Mouse (Mus musculus) induced T-regulatory cell, adult 2 months (primary cell): Measurements from ENCODE around the gene Prr12.
A peak's percentile ranks its signal among the peaks of the same experiment; 100 is the strongest.
"Not testable (repeated sequence)": the region's sequence is repeated elsewhere in the genome, so short reads cannot be mapped to it uniquely, and the experiment has no call there.

Experiments used
- DNase-seq: peaks from one replicate; pipeline ENCODE4 v3.0.0-alpha.2; 2012; ENCODE audit warnings: low read depth

The Prr12 gene

GRCm38 (mm10) chr7:45052862-45053116 lies at the start of gene Prr12:
Prr12 (minus strand) TSS chr7:45052881.
- no peak for DNase-seq

- no peak for DNase-seq
These were observed 49.8 kb upstream of the Prr12 start for GRCm38 (mm10) chr7:45102441-45102840.

- no peak for DNase-seq
These were observed 47.4 kb upstream of the Prr12 start for GRCm38 (mm10) chr7:45100046-45100445.

- peak; percentile 62 for DNase-seq
These were observed 46.0 kb upstream of the Prr12 start for GRCm38 (mm10) chr7:45098541-45099240.

GRCm38 (mm10) chr7:45097479-45097878 lies 44.8 kb upstream of the Prr12 start:
- no peak for DNase-seq

- DNase-seq = not testable (repeated sequence)
These were observed 43.3 kb upstream of the Prr12 start for GRCm38 (mm10) chr7:45095965-45096364.

GRCm38 (mm10) chr7:45095367-45095766 lies 42.7 kb upstream of the Prr12 start:
- no peak for DNase-seq

- DNase-seq = no peak
These were observed 41.4 kb upstream of the Prr12 start for GRCm38 (mm10) chr7:45094121-45094520.

- DNase-seq = peak; percentile 68
These were observed 40.8 kb upstream of the Prr12 start for GRCm38 (mm10) chr7:45093516-45093905.

GRCm38 (mm10) chr7:45092828-45093515 lies 40.3 kb upstream of the Prr12 start:
- peak; percentile 15 for DNase-seq

- no peak for DNase-seq
These were observed 39.4 kb upstream of the Prr12 start, which contains the start of gene Rcn3 for GRCm38 (mm10) chr7:45092048-45092447. Rcn3 (minus strand) TSS chr7:45092221.

- peak; percentile 30 for DNase-seq
These were observed 38.6 kb upstream of the Prr12 start for GRCm38 (mm10) chr7:45091001-45091990.

- DNase-seq = peak; percentile 63
These were observed 37.7 kb upstream of the Prr12 start for GRCm38 (mm10) chr7:45090251-45090977.

GRCm38 (mm10) chr7:45088597-45088996 lies 35.9 kb upstream of the Prr12 start:
- no peak for DNase-seq

- peak; percentile 47 for DNase-seq
These were observed 33.4 kb upstream of the Prr12 start for GRCm38 (mm10) chr7:45086084-45086483.

GRCm38 (mm10) chr7:45083300-45083890 lies 30.7 kb upstream of the Prr12 start:
- DNase-seq = no peak

GRCm38 (mm10) chr7:45082401-45083299 lies 30.0 kb upstream of the Prr12 start:
- peak; percentile 84 for DNase-seq

GRCm38 (mm10) chr7:45081016-45081415 lies 28.3 kb upstream of the Prr12 start:
- DNase-seq = peak; percentile 17

GRCm38 (mm10) chr7:45079856-45080255 lies 27.2 kb upstream of the Prr12 start:
- DNase-seq = peak; percentile 93

GRCm38 (mm10) chr7:45078513-45078912 lies 25.8 kb upstream of the Prr12 start:
- peak; percentile 85 for DNase-seq
